Mouse (Mus musculus): ENCODE data around the gene Cobll1. TPM values are rescaled to one million over a fixed set of nuclear protein-coding genes. Genes with fewer than 3 reads are reported as not detected.

The Cobll1 gene
- total RNA-seq, 2 experiments from 2014 or later, result 6.3 to 7.3 TPM

GRCm38 (mm10) chr2:65199706-65200105, 39.5 kb downstream of the Cobll1 start:
- no peak for DNase-seq (ENCODE audit: low spot score in 2 of 2)

DNA sequence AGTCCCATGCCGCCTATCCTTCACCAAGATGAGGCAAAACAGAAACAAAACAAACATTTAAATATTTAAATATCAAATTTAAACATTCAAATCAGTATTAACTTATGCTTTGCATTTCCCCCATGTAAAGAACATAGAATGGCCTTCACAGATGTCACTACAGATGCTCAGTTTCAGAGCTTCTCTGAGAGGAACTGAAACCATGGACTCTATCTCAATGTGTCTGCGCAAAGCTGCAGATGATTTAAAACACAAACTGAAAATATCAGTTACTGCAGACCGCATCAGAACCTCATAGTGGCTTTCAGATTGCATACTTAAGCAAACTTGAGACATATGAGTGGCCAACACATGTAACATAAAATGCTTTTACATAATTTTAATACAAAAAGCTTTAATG, 40.6 kb downstream of the Cobll1 start:
- no peak for DNase-seq (ENCODE audit: low spot score in 2 of 2)

GRCm38 (mm10) chr2:65196994-65197393, 42.2 kb downstream of the Cobll1 start:
- DNase-seq (ENCODE audit: low spot score in 2 of 2), result no peak

- no peak for DNase-seq (ENCODE audit: low spot score in 2 of 2)
Observed at GRCm38 (mm10) chr2:65195233-65196010, 43.8 kb downstream of the Cobll1 start.

DNA sequence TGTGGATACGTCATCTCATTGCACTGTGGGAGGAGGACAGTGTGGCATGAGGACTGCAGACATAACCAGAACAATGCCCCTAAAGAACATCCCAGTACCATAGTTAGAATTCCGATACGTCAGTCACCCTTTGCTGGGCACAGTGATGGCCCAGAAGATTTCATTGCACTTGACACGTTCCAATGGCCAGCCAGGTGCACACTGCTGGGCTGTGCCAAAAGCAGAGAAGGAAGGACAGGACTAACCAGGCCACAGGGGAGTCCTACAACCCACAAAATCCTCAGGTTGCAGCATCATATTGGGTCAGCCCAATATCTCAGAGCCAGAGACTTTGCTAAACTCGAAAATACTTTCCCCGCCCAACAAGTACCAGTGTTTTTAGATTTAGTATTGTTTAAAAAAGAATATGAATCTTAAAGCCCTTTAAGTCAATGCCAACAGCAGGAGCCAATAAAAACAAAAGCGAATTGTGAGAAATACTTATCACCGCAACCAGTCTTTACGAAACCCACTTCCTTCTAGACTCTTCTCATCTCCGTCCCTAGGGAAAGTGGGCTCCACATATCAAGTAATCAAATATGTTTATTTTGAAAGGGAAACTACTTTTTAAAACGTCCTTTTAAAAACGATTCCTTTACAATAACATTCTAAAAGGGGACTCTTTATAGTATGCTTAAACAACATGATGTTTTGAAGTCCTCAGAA, 46.0 kb downstream of the Cobll1 start:
- no peak for DNase-seq (ENCODE audit: low spot score in 2 of 2)

DNA sequence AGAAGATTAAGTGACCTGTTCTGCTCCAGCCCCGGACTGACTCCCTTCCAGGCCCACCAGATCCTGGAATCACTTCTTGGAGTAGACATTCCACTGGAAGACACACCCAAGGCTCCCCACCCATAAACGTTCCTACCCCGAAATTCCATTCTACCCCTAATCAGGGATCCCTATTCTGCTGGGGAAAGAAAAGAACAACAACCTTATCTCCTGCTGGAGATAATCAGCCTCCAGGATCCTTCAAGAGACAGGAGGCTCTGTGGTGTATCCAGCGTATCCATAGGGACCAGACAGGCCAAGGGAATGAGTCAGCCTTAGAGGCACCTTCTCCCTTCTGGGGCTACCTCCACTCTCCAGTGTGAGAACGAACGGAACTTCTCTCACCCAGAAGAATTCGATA, 47.8 kb downstream of the Cobll1 start:
- DNase-seq (ENCODE audit: low spot score in 2 of 2), result no peak

GRCm38 (mm10) chr2:65189346-65189745, 49.9 kb downstream of the Cobll1 start:
- DNase-seq (ENCODE audit: low spot score in 2 of 2), result no peak

DNA sequence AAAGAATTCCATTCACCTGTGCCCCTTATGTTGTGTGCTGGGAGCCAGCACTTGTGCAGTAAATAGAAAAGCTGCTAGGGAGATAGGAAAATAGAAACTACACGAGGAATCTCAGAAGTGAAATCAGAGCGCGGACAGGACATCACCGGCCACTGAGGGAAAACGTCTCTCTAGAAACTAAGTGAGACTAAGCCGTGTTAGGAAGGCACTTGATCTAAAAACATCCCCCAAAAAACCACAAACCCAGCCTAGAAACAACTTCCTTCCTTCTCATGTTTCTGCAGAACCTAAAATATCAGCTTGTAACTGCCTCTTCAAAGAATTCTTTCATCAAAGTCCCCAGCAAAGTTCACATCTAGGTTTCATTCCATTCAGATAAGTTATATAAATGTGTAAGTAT, 50.6 kb downstream of the Cobll1 start:
- no peak for DNase-seq (ENCODE audit: low spot score in 2 of 2)

GRCm38 (mm10) chr2:65187652-65188051, 51.6 kb downstream of the Cobll1 start:
- DNase-seq (ENCODE audit: low spot score in 2 of 2), result no peak

- DNase-seq (ENCODE audit: low spot score in 2 of 2), result no peak
Observed at GRCm38 (mm10) chr2:65187164-65187563, 52.0 kb downstream of the Cobll1 start.

GRCm38 (mm10) chr2:65182747-65183146, 56.5 kb downstream of the Cobll1 start:
- no peak for DNase-seq (ENCODE audit: low spot score in 2 of 2)

DNA sequence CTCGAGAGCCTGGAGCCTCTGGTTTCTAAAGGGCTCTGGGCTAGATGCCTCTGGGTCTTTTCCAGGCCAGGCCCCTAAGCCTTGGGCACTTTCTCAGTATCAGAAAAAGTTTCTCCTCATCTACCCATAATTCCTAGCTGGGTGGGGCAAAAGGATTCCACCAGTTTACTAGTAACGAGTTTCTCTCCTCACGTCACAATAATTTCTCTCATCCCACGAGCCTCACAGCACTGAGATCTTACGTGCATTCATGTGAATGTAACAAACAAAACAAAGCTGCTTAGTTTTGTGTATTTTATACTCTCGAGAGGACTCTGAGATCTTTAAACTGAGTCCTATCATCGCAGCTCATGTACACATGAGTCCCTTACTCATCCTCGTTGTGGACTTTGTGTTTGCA, 57.5 kb downstream of the Cobll1 start:
- DNase-seq (ENCODE audit: low spot score in 2 of 2), result no peak

DNA sequence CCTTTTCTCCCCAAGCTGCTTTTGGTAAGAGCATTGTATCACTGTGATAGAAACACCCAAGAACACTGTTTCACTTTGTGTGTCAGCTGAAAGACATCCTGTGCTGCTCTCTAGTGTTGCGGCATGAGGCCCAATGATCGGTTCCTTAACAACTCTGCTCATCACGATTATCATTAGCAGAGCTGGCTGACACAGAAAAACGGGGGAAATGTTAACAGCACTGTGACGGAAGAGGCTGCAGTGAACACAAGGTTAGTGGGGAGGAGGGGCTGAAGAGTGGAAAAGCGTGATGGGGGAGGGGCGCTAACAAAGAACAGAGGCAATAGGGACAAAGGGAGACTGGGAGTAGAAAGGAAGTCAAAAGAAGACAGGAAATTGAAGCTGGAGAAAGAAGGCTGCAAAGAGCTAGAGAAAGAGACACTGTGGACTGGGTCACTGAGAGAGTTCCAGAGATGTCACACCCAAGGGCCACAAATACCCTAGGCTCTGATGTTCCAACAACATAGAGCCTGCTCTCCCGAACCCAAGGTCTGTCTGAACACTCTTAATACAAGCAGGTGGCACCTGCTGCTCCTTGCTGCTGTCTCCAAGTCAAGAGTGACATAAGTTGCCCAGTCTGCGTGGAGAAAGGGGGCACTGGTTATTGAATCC, 58.0 kb downstream of the Cobll1 start:
- DNase-seq (ENCODE audit: low spot score in 2 of 2), result no peak

DNA sequence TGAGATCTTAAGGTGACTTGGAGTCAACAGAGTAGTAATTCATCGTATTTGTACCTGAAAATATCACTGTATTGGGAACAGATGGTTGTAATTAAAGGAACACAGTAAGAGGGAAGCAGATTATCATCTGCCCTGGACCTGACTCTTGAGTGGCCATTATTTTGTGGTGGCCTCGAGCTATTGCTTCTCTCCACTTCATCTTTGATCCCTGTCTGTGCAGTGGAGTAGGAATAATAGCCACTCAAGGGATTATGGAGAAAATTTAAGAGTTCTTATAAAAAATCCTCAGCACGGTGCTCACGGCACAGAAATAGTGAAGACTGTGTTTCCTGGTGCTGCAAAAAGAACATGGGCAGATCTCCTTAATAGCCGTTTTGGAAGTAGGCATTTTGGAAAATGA, 63.6 kb downstream of the Cobll1 start:
- no peak for DNase-seq (ENCODE audit: low spot score in 2 of 2)

GRCm38 (mm10) chr2:65172071-65172470, 67.1 kb downstream of the Cobll1 start:
- DNase-seq (ENCODE audit: low spot score in 2 of 2), result no peak

GRCm38 (mm10) chr2:65171516-65171915, 67.7 kb downstream of the Cobll1 start:
- DNase-seq (ENCODE audit: low spot score in 2 of 2), result no peak

- no peak for DNase-seq (ENCODE audit: low spot score in 2 of 2)
Observed at GRCm38 (mm10) chr2:65170693-65171456, 68.3 kb downstream of the Cobll1 start.

DNA sequence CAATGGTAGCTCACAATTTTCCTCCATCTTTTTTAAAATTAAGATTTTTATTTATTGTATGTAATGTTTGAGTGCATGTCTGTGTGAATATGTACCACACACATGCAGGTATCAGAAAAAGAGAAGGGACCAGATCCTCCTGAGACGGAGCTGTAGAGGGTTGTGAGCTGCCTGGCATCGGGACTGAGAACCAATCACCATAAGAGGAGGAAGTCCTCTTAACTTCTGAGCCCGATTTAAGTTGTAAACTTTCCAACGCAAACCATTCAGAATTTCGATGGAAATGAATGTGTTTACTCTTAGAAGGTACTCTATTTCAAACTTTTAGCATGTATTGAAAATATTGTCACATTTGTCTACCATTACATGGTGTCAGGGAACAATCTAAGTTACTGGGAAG, 68.9 kb downstream of the Cobll1 start:
- no peak for DNase-seq (ENCODE audit: low spot score in 2 of 2)

DNA sequence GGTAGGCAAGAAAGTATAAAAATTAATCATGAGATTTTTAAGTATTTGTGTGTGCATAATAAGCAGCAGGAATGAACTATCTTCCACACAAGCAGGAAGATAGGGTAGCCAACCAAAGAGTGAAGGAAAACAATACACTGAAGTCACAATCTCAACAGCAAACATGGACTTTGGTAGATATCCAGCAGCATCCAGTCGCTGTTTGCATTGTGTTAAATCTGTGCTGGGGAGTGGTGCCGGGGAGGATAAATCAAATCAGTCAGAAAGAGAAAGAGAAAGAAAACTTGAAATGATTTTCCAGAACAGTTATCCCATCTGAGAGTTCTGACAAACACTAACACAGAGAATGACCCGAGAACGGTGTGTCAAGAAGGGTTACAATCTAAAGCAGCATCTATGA, 75.2 kb downstream of the Cobll1 start:
- no peak for DNase-seq (ENCODE audit: low spot score in 2 of 2)

DNA sequence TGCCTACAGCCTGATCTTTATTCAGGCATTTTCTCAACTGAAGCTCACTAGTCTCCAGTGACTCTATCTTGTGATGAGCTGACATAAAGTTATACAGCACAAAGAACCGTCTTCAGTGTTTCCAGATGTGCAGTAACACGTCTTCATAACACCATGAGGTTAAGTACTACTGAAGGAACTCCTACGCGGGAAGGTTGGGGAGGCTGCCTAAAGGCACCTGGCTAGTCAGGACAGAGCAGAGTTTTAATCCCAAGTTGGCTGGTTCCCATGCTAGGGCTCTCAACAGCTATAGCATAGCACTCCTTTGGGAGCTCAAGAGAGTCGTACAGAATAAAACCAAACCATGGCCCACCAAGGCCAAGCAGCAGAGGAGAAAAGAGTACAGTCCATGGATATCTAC, 76.6 kb downstream of the Cobll1 start:
- DNase-seq (ENCODE audit: low spot score in 2 of 2), result no peak

DNA sequence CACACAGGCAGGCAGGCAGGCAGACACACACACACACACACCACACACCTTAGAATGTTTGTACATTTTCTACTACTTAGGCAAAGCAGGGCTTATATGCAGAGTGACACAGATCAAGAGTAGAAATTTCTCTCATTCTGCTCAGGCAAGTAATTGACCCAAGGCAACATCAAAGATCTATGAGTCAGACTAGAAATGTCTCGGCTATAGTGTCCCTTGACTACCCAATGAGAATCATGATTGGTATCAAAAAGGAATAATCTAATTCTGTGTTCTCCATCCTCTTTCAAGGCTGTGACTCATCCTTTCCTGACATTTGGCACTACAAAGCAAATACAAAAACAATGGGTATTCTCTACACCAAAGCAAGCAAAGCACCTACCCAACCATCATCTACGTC, 77.5 kb downstream of the Cobll1 start:
- DNase-seq (ENCODE audit: low spot score in 2 of 2), result no peak

Data from left cerebral cortex, adult 18-20 months (tissue).